Mouse (Mus musculus) G1E (cell line): Measurements from ENCODE around the gene Spz1.

ENCODE experiments used
- CTCF ChIP-seq: IDR thresholded peaks from 2 replicates; pipeline ENCODE4 v1.5.1; 2012; ENCODE audit warnings: low read depth, low read length, inconsistent platforms, mixed read lengths
- GATA1 ChIP-seq: IDR thresholded peaks from 2 replicates; pipeline ENCODE4 v1.6.1; 2012; ENCODE audit warnings: borderline replicate concordance, low read length, inconsistent platforms, mixed read lengths
- GATA2 ChIP-seq: IDR thresholded peaks from 2 replicates; pipeline ENCODE4 v1.6.1; 2012; ENCODE audit warnings: low read depth, low read length, inconsistent platforms, borderline replicate concordance
- POLR2AphosphoS5 ChIP-seq: IDR thresholded peaks from 2 replicates; pipeline ENCODE4 v1.6.1; 2012; ENCODE audit warnings: low read depth, low read length, inconsistent platforms; ENCODE audit not compliant: insufficient replicate concordance

- TF ChIP-seq CTCF, result no peak
- TF ChIP-seq GATA2, result no peak
- TF ChIP-seq GATA1, result no peak
- no peak for TF ChIP-seq POLR2AphosphoS5
Observed at GRCm38 (mm10) chr13:92584094-92584717, 8.2 kb upstream of the Spz1 start.
